Mouse (Mus musculus) heart, postnatal 10 days (tissue): ENCODE measurements at regions not wholly inside any gene's neighbourhood (a gene's known extent, or its start where the extent isn't known, plus 50 kb on each side); places are given as distances from the start of the nearest gene placed in this dataset.

Source experiments
- DNase-seq, 2 experiments: peaks; one replicate each; pipeline ENCODE4 v3.0.0; 2021
- intact Hi-C: fragments of 180-260 bp; cut with DNase I; formaldehyde crosslinking; loops from one replicate; pipeline ENCODE4 v1.15.1; 2025

- no peak for DNase-seq
- intact Hi-C loops, result loop anchor here (2.0 kb wide), 1 partner anchor 904 kb away; no protein-coding TSS in a partner anchor
Observed at GRCm38 (mm10) chr16:27138384-27138783, 146.9 kb upstream of the Gmnc start.

GRCm38 (mm10) chr16:27138987-27139386 lies 147.5 kb upstream of the Gmnc start:
- peak in 1 of 2 experiments; percentile 11 for DNase-seq
- intact Hi-C loops, result loop anchor here (2.0 kb wide), 1 partner anchor 904 kb away; no protein-coding TSS in a partner anchor

- peak; percentile 40 to 69 for DNase-seq
- intact Hi-C loops, result loop anchor here (5.0 kb wide), 2 partner anchors 238 to 317 kb away; no protein-coding TSS in a partner anchor
Observed at GRCm38 (mm10) chr16:27140037-27140436, 148.6 kb upstream of the Gmnc start.

GRCm38 (mm10) chr16:27155805-27156204 lies 151.5 kb upstream of the Ostn start:
- intact Hi-C loops, result no loop called here
- no peak for DNase-seq

- no peak for DNase-seq
- intact Hi-C loops, result no loop called here
Observed at GRCm38 (mm10) chr16:27195650-27196049, 111.6 kb upstream of the Ostn start.
